11 mouse cellular contexts compared by ENCODE assay signal in genomic region chr3:151265658-151266057, GRCm38 (mm10).
A peak's percentile ranks its signal among the peaks of the same experiment; 100 is the strongest.
DNase-seq lines count a peak whose midpoint lies in the region.
"Had no signal": no experiment of that assay in that cellular context is flagged by ENCODE, and none has a peak within 500 bp of the region (broad histone marks: within the 10 kb centered on the region; RNA-seq: fewer than 3 reads in every experiment).

No protein-coding gene starts in this region.

- DNase-seq in adrenal gland, postnatal 25 days: peak; percentile 1
- DNase-seq in adrenal gland, postnatal 4 days (ENCODE audit: low spot score in 2 of 2): no peak
- DNase-seq in kidney, postnatal 10 days: peak; percentile 6
- DNase-seq in kidney, adult 18-20 months: no peak
- DNase-seq in A20 (ENCODE audit: low read depth, low spot score) (peak; percentile 19), ZHBTc4 (ENCODE audit: low read depth, low spot score) (peak; percentile 11)
- no peak for DNase-seq in spleen, postnatal 4 days (ENCODE audit: low spot score in 2 of 2)
- DNase-seq in heart, adult 9 months (ENCODE audit: low spot score in 2 of 2): no peak
- DNase-seq: cerebellum, adult 9-10 months; heart, adult 11 months; heart, postnatal 10 days had no signal

Comparison
In these comparisons a context has a peak if more than half of its experiments do, and no peak if none do; other contexts are left out.
1. DNase-seq: peak in adrenal gland, postnatal 25 days (single experiment), kidney, postnatal 10 days (single experiment), A20 (single experiment) and ZHBTc4 (single experiment); none in adrenal gland, postnatal 4 days (0 of 2), kidney, adult 18-20 months (single experiment), spleen, postnatal 4 days (0 of 2) and heart, adult 9 months (0 of 2).